Mouse (Mus musculus) hindbrain, embryonic 16.5 days (tissue): ENCODE measurements around the gene Trim10. TPM values are rescaled to one million over a fixed set of nuclear protein-coding genes. Genes with fewer than 3 reads are reported as not detected.
"Not testable (repeated sequence)": the region's sequence is repeated elsewhere in the genome, so short reads cannot be mapped to it uniquely, and the experiment has no call there.

Experiments
- ATAC-seq: fragments of 200-750 bp; cut with Nextera tagmentation; 2 replicates; pipeline ENCODE4 v1.8.0; 2017; ENCODE audit warnings: moderate TSS enrichment, moderate library complexity
- H3K27ac ChIP-seq: fragments of 300-500 bp; sonication (generic); 2 replicates; pipeline ENCODE4 v1.5.1; 2014; ENCODE audit warnings: low read depth, mild to moderate bottlenecking, control low read depth, low read length, moderate library complexity
- H3K27me3 ChIP-seq: fragments of 300-500 bp; sonication (generic); replicated peaks from 2 replicates; pipeline ENCODE4 v1.6.1; 2014; ENCODE audit warnings: low read length; ENCODE audit not compliant: control insufficient read depth, insufficient read depth
- H3K36me3 ChIP-seq: fragments of 300-500 bp; sonication (generic); 2 replicates; pipeline ENCODE4 v1.6.1; 2014; ENCODE audit warnings: mild to moderate bottlenecking, low read length, moderate library complexity, mixed read lengths; ENCODE audit not compliant: control insufficient read depth, insufficient read depth
- H3K4me1 ChIP-seq: fragments of 300-500 bp; sonication (generic); 2 replicates; pipeline ENCODE4 v1.6.1; 2014; ENCODE audit warnings: low read depth, low read length; ENCODE audit not compliant: control insufficient read depth, insufficient read depth
- H3K4me2 ChIP-seq: fragments of 300-500 bp; sonication (generic); 2 replicates; pipeline ENCODE4 v1.6.1; 2014; ENCODE audit warnings: mild to moderate bottlenecking, low read length, control low read depth, moderate library complexity
- H3K4me3 ChIP-seq: fragments of 300-500 bp; sonication (generic); 2 replicates; pipeline ENCODE4 v1.5.1; 2014; ENCODE audit warnings: mild to moderate bottlenecking, low read length, control low read depth, moderate library complexity
- H3K9ac ChIP-seq: fragments of 300-500 bp; sonication (generic); 2 replicates; pipeline ENCODE4 v1.6.1; 2014; ENCODE audit warnings: low read depth, mild to moderate bottlenecking, control low read depth, low read length, moderate library complexity
- H3K9me3 ChIP-seq: fragments of 300-500 bp; sonication (generic); 2 replicates; pipeline ENCODE4 v1.6.1; 2014; ENCODE audit warnings: mild to moderate bottlenecking, low read length, moderate library complexity; ENCODE audit not compliant: control insufficient read depth
- WGBS: fragments of 180-500 bp; shearing (Covaris S2); extraction: QIAGEN DNeasy Blood & Tissue Kit; methylation state at CpG from one replicate; pipeline ENCODE4 v1.1.7; 2014; 5-methylcytosine and 5-hydroxymethylcytosine counted together
- polyA plus RNA-seq: library from polyadenylated mRNA; unstranded; fragments of >200 nt; fragmentation: Nextera tagmentation; extraction: Ambion mirVana; gene quantifications from 2 replicates; pipeline ENCODE4 v1.2.1, GENCODE M21; 2015

The Trim10 gene
- 0.78 and 1.2 TPM in 2 replicates for polyA plus RNA-seq

- Histone ChIP-seq H3K9me3 (no peaks in the 10 kb centered on the region), H3K9ac (no peak within 1 kb of the TSS), H3K27me3 (peaks cover 2% of the 10 kb centered on the region; the same call in 1 of the 2 replicates), H3K4me2 (no peak within 1 kb of the TSS), H3K36me3 (no peaks in the 10 kb centered on the region), H3K4me3 (no peak within 1 kb of the TSS), H3K27ac (no peak within 1 kb of the TSS), H3K4me1 (peaks cover 3% of the 10 kb centered on the region; the same call in 1 of the 2 replicates)
- no peak for ATAC-seq
- WGBS, result 83% methylated on average over 4 of the region's 4 CpGs
These were observed at the start of gene Trim10 for GRCm38 (mm10) chr17:36869284-36869954. Trim10 (plus strand) TSS chr17:36869574.

- ATAC-seq, result no peak
- H3K9me3 ChIP-seq, result no peaks in the 10 kb centered on the region
- H3K27ac ChIP-seq, result no peak overlapping the region
- no peak overlapping the region for H3K9ac ChIP-seq
- no peaks in the 10 kb centered on the region for H3K4me1 ChIP-seq
- no peak overlapping the region for H3K4me3 ChIP-seq
- H3K27me3 ChIP-seq, result no peaks in the 10 kb centered on the region
- no peaks in the 10 kb centered on the region for H3K36me3 ChIP-seq
- H3K4me2 ChIP-seq, result no peak overlapping the region
These were observed 45.4 kb upstream of the Trim10 start for GRCm38 (mm10) chr17:36824005-36824404.

- Histone ChIP-seq H3K4me1 (no peaks in the 10 kb centered on the region), H3K4me2 (peak overlapping the region; percentile 50), H3K27ac (no peak overlapping the region), H3K36me3 (no peaks in the 10 kb centered on the region), H3K27me3 (no peaks in the 10 kb centered on the region), H3K9me3 (no peaks in the 10 kb centered on the region), H3K9ac (no peak overlapping the region), H3K4me3 (no peak overlapping the region)
- ATAC-seq, result peak; percentile 83
- WGBS, result 30% methylated on average over 4 of the region's 4 CpGs
These were observed 43.8 kb upstream of the Trim10 start for GRCm38 (mm10) chr17:36825525-36825924.

- H3K27ac ChIP-seq, H3K27me3 ChIP-seq, H3K4me1 ChIP-seq, H3K9me3 ChIP-seq, H3K36me3 ChIP-seq, H3K9ac ChIP-seq: not testable (repeated sequence)
- WGBS, result 13% methylated on average over 5 of the region's 5 CpGs
- Histone ChIP-seq H3K4me3 (peak overlapping the region; percentile 22), H3K4me2 (peak overlapping the region; percentile 50)
- ATAC-seq, result peak; percentile 94
These were observed 43.4 kb upstream of the Trim10 start for GRCm38 (mm10) chr17:36826002-36826401.

- no peaks in the 10 kb centered on the region for H3K36me3 ChIP-seq
- H3K27me3 ChIP-seq, result no peaks in the 10 kb centered on the region
- 91% methylated on average over 2 of the region's 2 CpGs for WGBS
These were observed 40.9 kb upstream of the Trim10 start for GRCm38 (mm10) chr17:36828488-36828887.

GRCm38 (mm10) chr17:36830470-36830869, 38.9 kb upstream of the Trim10 start:
- Histone ChIP-seq H3K36me3 (no peaks in the 10 kb centered on the region), H3K4me3 (no peak overlapping the region), H3K4me2 (no peak overlapping the region), H3K4me1 (no peaks in the 10 kb centered on the region), H3K27ac (no peak overlapping the region), H3K9me3 (no peaks in the 10 kb centered on the region), H3K27me3 (no peaks in the 10 kb centered on the region), H3K9ac (no peak overlapping the region)
- 82% methylated on average over 3 of the region's 3 CpGs for WGBS
- no peak for ATAC-seq

More at GRCm38 (mm10) chr17:36828488-36828887, 40.9 kb upstream of the Trim10 start:
- Histone ChIP-seq H3K4me3 (no peak overlapping the region), H3K4me2 (no peak overlapping the region), H3K27ac (no peak overlapping the region), H3K9me3 (no peaks in the 10 kb centered on the region), H3K4me1 (no peaks in the 10 kb centered on the region), H3K9ac (no peak overlapping the region)
- ATAC-seq, result no peak

GRCm38 (mm10) chr17:36832694-36833093, 36.7 kb upstream of the Trim10 start:
- H3K27ac ChIP-seq, result no peak overlapping the region
- H3K4me1 ChIP-seq, result peaks cover 9% of the 10 kb centered on the region
- H3K9me3 ChIP-seq, result no peaks in the 10 kb centered on the region
- ATAC-seq, result no peak
- no peak overlapping the region for H3K4me2 ChIP-seq
- no peaks in the 10 kb centered on the region for H3K36me3 ChIP-seq
- H3K4me3 ChIP-seq, result no peak overlapping the region
- 59% methylated on average over 4 of the region's 4 CpGs for WGBS
- H3K9ac ChIP-seq, result no peak overlapping the region
- no peaks in the 10 kb centered on the region for H3K27me3 ChIP-seq

GRCm38 (mm10) chr17:36835591-36836426, 33.6 kb upstream of the Trim10 start:
- Histone ChIP-seq H3K36me3 (no peaks in the 10 kb centered on the region), H3K9ac (peak overlapping the region; percentile 18; the same call in 1 of the 2 replicates), H3K9me3 (no peaks in the 10 kb centered on the region), H3K4me3 (peak overlapping the region; percentile 7; the same call in 1 of the 2 replicates), H3K4me2 (peak overlapping the region; percentile 73), H3K4me1 (peaks cover 13% of the 10 kb centered on the region), H3K27ac (peak overlapping the region; percentile 57), H3K27me3 (no peaks in the 10 kb centered on the region)
- 35% methylated on average over 12 of the region's 12 CpGs for WGBS
- peak; percentile 3; the same call in 1 of the 2 replicates for ATAC-seq

- no peak; the same call in 1 of the 2 replicates for ATAC-seq
- 12% methylated on average over 3 of the region's 3 CpGs for whole genome bisulfite sequencing
- peak overlapping the region; percentile 73 for H3K4me2 ChIP-seq
These were observed 33.0 kb upstream of the Trim10 start for GRCm38 (mm10) chr17:36836427-36836812.

More at GRCm38 (mm10) chr17:36836427-36836812, 33.0 kb upstream of the Trim10 start:
- Histone ChIP-seq H3K27me3 (no peaks in the 10 kb centered on the region), H3K4me3 (peak overlapping the region; percentile 77), H3K9ac (peak overlapping the region; percentile 62), H3K36me3 (no peaks in the 10 kb centered on the region), H3K4me1 (peaks cover 13% of the 10 kb centered on the region), H3K9me3 (no peaks in the 10 kb centered on the region), H3K27ac (peak overlapping the region; percentile 57)
